Mouse (Mus musculus) heart, embryonic 13.5 days (tissue): ENCODE measurements at regions not wholly inside any gene's neighbourhood (a gene's known extent, or its start where the extent isn't known, plus 50 kb on each side); places are given as distances from the start of the nearest gene placed in this dataset.

ENCODE experiments used
- ATAC-seq: fragments of 200-750 bp; cut with Nextera tagmentation; 2 replicates; pipeline ENCODE4 v1.8.0; 2017; ENCODE audit warnings: moderate TSS enrichment; ENCODE audit not compliant: insufficient number of reproducible peaks, low FRiP score, low TSS enrichment; ENCODE audit errors: extremely low read depth
- H3K27ac ChIP-seq: fragments of 300-500 bp; sonication (generic); replicated peaks from 2 replicates; pipeline ENCODE4 v1.5.1; 2015; ENCODE audit warnings: moderate library complexity, mild to moderate bottlenecking, inconsistent platforms
- H3K27me3 ChIP-seq: fragments of 300-500 bp; sonication (generic); replicated peaks from 2 replicates; pipeline ENCODE4 v1.6.1; 2015; ENCODE audit warnings: mild to moderate bottlenecking, inconsistent platforms
- H3K36me3 ChIP-seq: fragments of 300-500 bp; sonication (generic); 2 replicates; pipeline ENCODE4 v1.6.1; 2015; ENCODE audit warnings: mild to moderate bottlenecking, inconsistent platforms
- H3K4me1 ChIP-seq: fragments of 300-500 bp; sonication (generic); 2 replicates; pipeline ENCODE4 v1.6.1; 2015; ENCODE audit warnings: inconsistent platforms
- H3K4me2 ChIP-seq: fragments of 300-500 bp; sonication (generic); 2 replicates; pipeline ENCODE4 v1.6.1; 2015; ENCODE audit warnings: inconsistent platforms, mild to moderate bottlenecking, moderate library complexity
- H3K4me3 ChIP-seq: fragments of 300-500 bp; sonication (generic); 2 replicates; pipeline ENCODE4 v1.5.1; 2015; ENCODE audit warnings: moderate library complexity, mild to moderate bottlenecking, inconsistent platforms
- H3K9ac ChIP-seq: fragments of 300-500 bp; sonication (generic); 2 replicates; pipeline ENCODE4 v1.6.1; 2015; ENCODE audit warnings: inconsistent platforms, mild to moderate bottlenecking, moderate library complexity
- H3K9me3 ChIP-seq: fragments of 300-500 bp; sonication (generic); 2 replicates; pipeline ENCODE4 v1.6.1; 2016; ENCODE audit warnings: inconsistent platforms
- WGBS: fragments of 180-500 bp; shearing (Covaris S2); methylation state at CpG from one replicate; pipeline ENCODE4 v1.1.7; 2015; ENCODE audit warnings: mixed read lengths; 5-methylcytosine and 5-hydroxymethylcytosine counted together

GRCm38 (mm10) chr16:21295956-21296733 lies 91.6 kb downstream of the Ephb3 start:
- H3K27me3 ChIP-seq: no peaks in the 10 kb centered on the region
- no peak overlapping the region for H3K9ac ChIP-seq
- peaks cover 45% of the 10 kb centered on the region for H3K4me1 ChIP-seq
- H3K9me3 ChIP-seq: no peaks in the 10 kb centered on the region
- H3K36me3 ChIP-seq: no peaks in the 10 kb centered on the region
- no peak for ATAC-seq
- WGBS: 59% methylated on average over 13 of the region's 13 CpGs
- H3K4me2 ChIP-seq: no peak overlapping the region
- H3K27ac ChIP-seq: 0 out of 2 replicates have a peak overlapping the region, but pooled peaks have one; percentile 17
- H3K4me3 ChIP-seq: no peak overlapping the region

DNA sequence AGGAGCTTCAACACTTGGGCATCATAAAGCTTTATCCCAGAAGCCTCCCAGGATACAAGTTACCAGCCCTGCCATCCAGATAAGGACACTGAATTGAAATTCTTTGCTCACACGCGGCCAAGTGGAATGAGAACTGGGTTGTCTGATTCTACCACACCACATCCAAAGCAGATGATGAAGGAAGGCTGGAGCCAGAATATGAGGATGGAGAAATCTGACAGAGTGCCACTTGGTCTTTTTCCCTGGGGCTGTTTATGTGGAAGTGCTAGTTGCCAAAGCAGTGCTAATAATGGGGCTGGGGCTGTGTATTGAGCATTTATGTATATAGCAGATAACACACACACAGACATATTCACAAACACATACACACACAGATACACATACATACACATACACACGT lies 92.2 kb downstream of the Ephb3 start:
- Histone ChIP-seq H3K36me3 (no peaks in the 10 kb centered on the region), H3K4me1 (peaks cover 45% of the 10 kb centered on the region), H3K4me3 (no peak overlapping the region), H3K4me2 (no peak overlapping the region), H3K27ac (no peak overlapping the region), H3K9me3 (no peaks in the 10 kb centered on the region), H3K9ac (no peak overlapping the region), H3K27me3 (no peaks in the 10 kb centered on the region)
- WGBS: 56% methylated on average over 3 of the region's 3 CpGs
- no peak for ATAC-seq

DNA sequence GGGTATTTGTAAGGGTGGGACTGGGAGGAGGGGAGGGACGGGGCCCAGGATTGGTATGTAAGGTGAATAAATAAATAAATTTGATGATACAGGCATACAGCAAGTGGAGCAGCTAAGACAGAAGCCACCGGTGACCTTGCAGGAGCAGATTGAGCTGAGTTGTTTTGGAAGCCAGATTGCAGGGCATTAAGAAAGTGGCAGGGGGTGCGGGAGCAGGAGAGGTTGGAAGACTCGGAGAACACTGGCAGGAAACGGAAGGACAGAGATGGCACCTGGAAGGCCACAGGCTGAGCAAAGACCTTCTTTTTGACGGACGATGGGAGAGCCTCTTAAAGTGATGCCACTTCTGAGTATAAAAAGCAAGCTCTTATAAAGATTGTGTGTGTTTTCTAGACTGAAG lies 94.3 kb downstream of the Ephb3 start:
- no peaks in the 10 kb centered on the region for H3K36me3 ChIP-seq
- no peaks in the 10 kb centered on the region for H3K9me3 ChIP-seq
- no peak overlapping the region for H3K9ac ChIP-seq
- H3K27ac ChIP-seq: no peak overlapping the region
- H3K4me3 ChIP-seq: no peak overlapping the region
- no peak for ATAC-seq
- WGBS: 67% methylated on average over 7 of the region's 7 CpGs
- H3K4me2 ChIP-seq: no peak overlapping the region
- H3K4me1 ChIP-seq: peaks cover 30% of the 10 kb centered on the region
- H3K27me3 ChIP-seq: no peaks in the 10 kb centered on the region

- Histone ChIP-seq H3K9ac (no peak overlapping the region), H3K9me3 (no peaks in the 10 kb centered on the region), H3K27ac (no peak overlapping the region), H3K4me1 (peaks cover 10% of the 10 kb centered on the region), H3K36me3 (no peaks in the 10 kb centered on the region), H3K4me3 (no peak overlapping the region), H3K4me2 (no peak overlapping the region), H3K27me3 (peaks cover 16% of the 10 kb centered on the region)
- whole genome bisulfite sequencing: 87% methylated on average over 3 of the region's 3 CpGs
- ATAC-seq: no peak
These were observed 101.3 kb downstream of the Ephb3 start for GRCm38 (mm10) chr16:21305859-21306258.

DNA sequence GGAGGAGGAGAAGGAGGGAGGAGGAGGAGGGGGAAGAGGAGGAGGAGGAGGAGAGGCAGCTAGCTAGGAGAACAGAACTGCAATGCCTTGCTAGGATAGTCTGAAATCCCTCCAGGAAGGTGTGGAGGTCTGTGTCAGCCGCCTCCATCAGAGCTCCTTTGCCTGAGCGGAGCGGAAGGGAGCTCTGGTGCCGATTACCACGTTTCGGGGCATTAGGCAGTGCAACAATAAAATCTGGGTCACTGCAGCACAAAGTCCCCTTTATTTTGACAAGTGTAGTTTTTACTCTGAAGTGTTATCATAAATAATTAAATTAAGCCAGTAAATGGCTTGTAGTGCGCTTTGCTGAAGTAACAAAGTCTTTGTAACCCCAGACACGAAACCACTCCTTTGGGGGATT lies 104.0 kb downstream of the Ephb3 start:
- peaks cover 19% of the 10 kb centered on the region for H3K4me1 ChIP-seq
- H3K27ac ChIP-seq: no peak overlapping the region
- no peak for ATAC-seq
- WGBS: 77% methylated on average over 8 of the region's 8 CpGs
- H3K27me3 ChIP-seq: peaks cover 16% of the 10 kb centered on the region
- no peaks in the 10 kb centered on the region for H3K9me3 ChIP-seq
- H3K4me3 ChIP-seq: no peak overlapping the region
- H3K36me3 ChIP-seq: no peaks in the 10 kb centered on the region
- H3K4me2 ChIP-seq: no peak overlapping the region
- H3K9ac ChIP-seq: no peak overlapping the region

- Histone ChIP-seq H3K27ac (peak overlapping the region; percentile 88), H3K36me3 (no peaks in the 10 kb centered on the region), H3K9ac (peak overlapping the region; percentile 87), H3K9me3 (no peaks in the 10 kb centered on the region), H3K4me3 (peak overlapping the region; percentile 51), H3K27me3 (peaks cover 19% of the 10 kb centered on the region), H3K4me1 (peaks cover 30% of the 10 kb centered on the region), H3K4me2 (peak overlapping the region; percentile 82)
- peak; percentile 43; the same call in 1 of the 2 replicates for ATAC-seq
- 4% methylated on average over 35 of the region's 35 CpGs for WGBS
These were observed 106.4 kb downstream of the Ephb3 start for GRCm38 (mm10) chr16:21310636-21311615.

- 0 out of 2 replicates have a peak overlapping the region, but pooled peaks have one; percentile 87 for H3K9ac ChIP-seq
These were observed 107.2 kb downstream of the Ephb3 start for GRCm38 (mm10) chr16:21311781-21312180.

DNA sequence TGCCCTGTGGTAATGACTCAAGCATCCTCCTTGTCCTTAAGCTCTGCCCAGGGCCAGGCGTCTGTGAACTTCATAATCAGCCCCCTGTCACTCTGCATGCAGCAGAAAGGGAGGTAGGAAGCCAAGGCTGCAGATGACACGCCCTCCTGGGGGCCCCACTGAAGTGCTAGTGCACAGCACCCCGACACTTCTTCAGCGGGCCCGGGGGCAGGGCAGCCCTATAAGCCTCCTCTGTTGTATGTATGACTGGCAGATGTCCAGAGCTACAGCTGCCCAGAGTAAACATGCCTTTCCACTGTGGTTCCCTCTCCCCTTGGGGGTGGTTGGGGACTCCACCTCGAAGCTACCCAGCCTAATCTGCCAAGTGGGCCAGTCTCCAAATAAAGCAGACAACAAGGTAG lies 107.2 kb upstream of the Vps8 start:
- no peak for ATAC-seq
- H3K4me2 ChIP-seq: no peak overlapping the region

More at GRCm38 (mm10) chr16:21311781-21312180, 107.2 kb downstream of the Ephb3 start:
- H3K4me1 ChIP-seq: peaks cover 35% of the 10 kb centered on the region
- H3K9me3 ChIP-seq: no peaks in the 10 kb centered on the region
- no peak for ATAC-seq
- no peaks in the 10 kb centered on the region for H3K36me3 ChIP-seq
- H3K27me3 ChIP-seq: peaks cover 19% of the 10 kb centered on the region
- no peak overlapping the region for H3K4me3 ChIP-seq
- H3K27ac ChIP-seq: peak overlapping the region; percentile 88
- peak overlapping the region; percentile 82; the same call in 1 of the 2 replicates for H3K4me2 ChIP-seq

GRCm38 (mm10) chr16:21318009-21318639 lies 104.8 kb upstream of the Vps8 start:
- Histone ChIP-seq H3K9ac (peak overlapping the region; percentile 30; the same call in 1 of the 2 replicates), H3K36me3 (no peaks in the 10 kb centered on the region), H3K27ac (peak overlapping the region; percentile 58), H3K4me1 (peaks cover 72% of the 10 kb centered on the region), H3K9me3 (no peaks in the 10 kb centered on the region), H3K27me3 (0 out of 2 replicates have a peak, but pooled peaks cover 3% of the 10 kb centered on the region), H3K4me2 (no peak overlapping the region), H3K4me3 (no peak overlapping the region)
- ATAC-seq: no peak
- WGBS: 49% methylated on average over 7 of the region's 7 CpGs

More for the DNA sequence above, 107.2 kb upstream of the Vps8 start:
- no peaks in the 10 kb centered on the region for H3K36me3 ChIP-seq
- WGBS: 21% methylated on average over 6 of the region's 6 CpGs
- H3K9ac ChIP-seq: peak overlapping the region; percentile 58
- peaks cover 3% of the 10 kb centered on the region; the same call in 1 of the 2 replicates for H3K27me3 ChIP-seq
- peak overlapping the region; percentile 28; the same call in 1 of the 2 replicates for H3K27ac ChIP-seq
- no peaks in the 10 kb centered on the region for H3K9me3 ChIP-seq
- peaks cover 62% of the 10 kb centered on the region for H3K4me1 ChIP-seq
- H3K4me3 ChIP-seq: no peak overlapping the region

DNA sequence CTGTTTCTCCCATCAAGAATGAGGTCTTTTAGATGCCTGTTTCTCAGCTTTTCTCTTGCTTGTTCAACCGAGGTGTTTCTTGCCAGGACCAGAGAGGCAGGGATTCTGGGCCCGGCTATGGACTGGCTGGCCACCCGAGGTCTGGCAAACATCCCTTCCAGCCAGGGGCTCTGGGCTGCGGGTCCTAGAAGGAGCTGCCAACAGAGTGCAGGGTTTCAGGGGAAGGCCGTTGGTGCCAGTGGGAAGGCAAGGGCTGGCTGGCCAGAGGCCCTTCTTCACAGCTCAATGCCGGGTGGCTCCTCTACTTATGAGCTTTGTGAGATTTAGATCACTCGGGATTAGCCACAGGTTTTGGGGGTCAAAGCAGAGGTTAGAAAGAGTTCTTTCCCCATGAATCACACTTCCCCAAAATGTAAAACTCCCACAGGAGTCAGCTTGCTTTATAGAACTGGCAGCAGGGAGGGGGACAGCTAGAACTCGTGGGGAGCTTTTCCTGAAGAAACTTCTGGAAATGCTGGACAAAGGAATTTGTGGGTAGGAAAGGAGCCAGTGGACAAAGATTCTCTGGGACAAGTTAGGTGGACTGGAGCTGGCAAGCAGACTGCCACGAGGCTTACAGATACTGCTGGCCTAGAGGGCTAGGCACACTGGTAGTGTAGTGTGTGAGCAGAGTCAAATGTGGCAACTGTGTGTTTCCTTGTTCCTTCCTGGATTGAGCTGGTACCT lies 104.1 kb upstream of the Vps8 start:
- Histone ChIP-seq H3K9me3 (no peaks in the 10 kb centered on the region), H3K4me1 (peaks cover 79% of the 10 kb centered on the region), H3K4me3 (no peak overlapping the region), H3K27ac (peak overlapping the region; percentile 58), H3K4me2 (no peak overlapping the region), H3K36me3 (no peaks in the 10 kb centered on the region), H3K9ac (0 out of 2 replicates have a peak overlapping the region, but pooled peaks have one; percentile 9), H3K27me3 (0 out of 2 replicates have a peak, but pooled peaks cover 3% of the 10 kb centered on the region)
- 46% methylated on average over 9 of the region's 9 CpGs for whole genome bisulfite sequencing
- ATAC-seq: no peak
